Mouse (Mus musculus): Measurements from ENCODE around the gene Zfp217. TPM values are rescaled to one million over a fixed set of nuclear protein-coding genes. Genes with fewer than 3 reads are reported as not detected.

The Zfp217 gene
- polyA plus RNA-seq, 1 experiment from 2014 or later, result 26.7 TPM

- no peak for TF ChIP-seq CTCF (IDR thresholded peaks at IDR 0.05)
- no peaks in the 10 kb centered on the region for H3K27me3 ChIP-seq
- in situ Hi-C loops (cut with MboI; ENCODE audit: low pct_unique_long_range_greater_than_20kb), result no loop called here
- DNase-seq (ENCODE audit: low read depth, low spot score) (no peak), ATAC-seq (no peak)
- POLR2A ChIA-PET, result no interaction called here
- CTCF ChIA-PET, result no interaction called here
These were observed 10.3 kb upstream of the Zfp217 start for GRCm38 (mm10) chr2:170158251-170158650.

DNA sequence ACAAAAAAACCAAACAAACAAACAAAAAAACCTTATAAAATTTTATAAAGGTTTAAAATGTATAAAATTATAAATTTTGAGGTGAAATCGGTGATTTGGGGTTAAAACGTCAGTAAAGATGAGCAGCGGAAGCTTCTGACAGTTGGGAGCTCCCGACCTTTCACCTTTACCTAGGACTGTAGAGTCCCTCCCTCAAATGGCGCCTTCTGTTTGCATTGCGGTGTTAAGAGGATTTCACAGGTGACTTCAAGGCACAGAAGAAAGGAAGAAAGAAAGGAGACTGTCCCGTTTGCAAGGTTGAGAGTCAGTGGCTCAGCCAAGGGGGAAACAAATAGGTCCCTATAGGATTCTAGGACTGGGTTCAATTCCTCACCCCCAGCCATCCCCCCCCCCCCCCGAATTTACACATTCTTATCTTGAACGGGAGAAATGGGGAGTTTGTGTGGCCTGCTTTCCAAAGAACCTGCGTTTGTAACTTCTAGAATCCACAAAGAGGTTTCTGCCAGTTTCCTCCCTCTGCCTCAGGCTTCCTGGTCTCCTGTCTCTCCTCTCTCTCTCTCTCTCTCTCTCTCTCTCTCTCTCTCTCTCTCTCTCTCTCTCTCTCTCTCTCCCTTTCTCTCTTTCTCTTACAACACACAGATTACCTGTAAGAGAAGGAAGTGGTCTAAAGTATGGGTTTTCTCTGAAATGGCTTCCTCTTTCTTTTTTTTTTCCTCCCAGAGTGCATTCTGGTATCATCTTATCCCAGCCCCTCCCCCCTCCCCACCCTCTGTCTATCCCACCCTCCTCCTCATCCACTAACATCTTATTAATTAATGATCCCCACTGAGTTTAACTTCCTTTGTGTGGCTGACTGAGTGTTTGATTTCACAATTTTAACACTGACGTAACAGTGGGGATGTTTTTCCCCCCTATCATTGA, 9.6 kb upstream of the Zfp217 start:
- ATAC-seq, result no peak
- CTCF ChIA-PET, result interaction anchor here (1.5 kb wide), 1 partner anchor 11 kb away, joined by 4 read pairs; no protein-coding TSS in a partner anchor
- in situ Hi-C loops (cut with MboI; ENCODE audit: low pct_unique_long_range_greater_than_20kb), result no loop called here
- TF ChIP-seq CTCF (IDR thresholded peaks at IDR 0.05), result no peak
- no peak for DNase-seq (ENCODE audit: low read depth, low spot score)
- POLR2A ChIA-PET, result no interaction called here
- H3K27me3 ChIP-seq, result no peaks in the 10 kb centered on the region

- ChIA-PET POLR2A (interaction anchor here (0.6 to 1.3 kb wide), 4 partner anchors 16 to 146 kb away, joined by 3 to 5 read pairs (median 4); no protein-coding TSS in a partner anchor), CTCF (interaction anchor here (1.0 to 1.7 kb wide), 4 partner anchors 9 to 186 kb away, joined by 3 to 6 read pairs (median 4); no protein-coding TSS in a partner anchor)
- ATAC-seq, result peak; percentile 78
- no peak for DNase-seq (ENCODE audit: low read depth, low spot score)
- TF ChIP-seq CTCF (IDR thresholded peaks at IDR 0.05), result peak; percentile 64
- no peaks in the 10 kb centered on the region for H3K27me3 ChIP-seq
- in situ Hi-C loops (cut with MboI; ENCODE audit: low pct_unique_long_range_greater_than_20kb), result no loop called here
These were observed 7.3 kb upstream of the Zfp217 start for GRCm38 (mm10) chr2:170155089-170155740.

DNA sequence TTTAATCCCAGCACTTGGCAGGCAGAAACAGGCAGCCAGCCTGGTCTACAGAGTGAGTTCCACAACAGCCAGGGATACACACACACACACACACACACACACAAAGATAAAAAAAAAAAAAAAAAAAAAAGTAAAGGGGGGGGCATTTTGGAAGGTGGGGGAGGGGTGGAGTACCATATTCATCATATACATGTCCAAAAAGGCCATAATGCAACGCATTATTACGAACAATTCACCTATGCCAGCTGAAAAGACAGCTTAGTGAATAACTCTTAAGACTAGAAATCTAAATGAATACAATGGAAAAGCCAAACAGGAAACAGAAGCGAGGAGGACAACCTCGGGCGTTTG, 6.8 kb upstream of the Zfp217 start:
- H3K27me3 ChIP-seq, result no peaks in the 10 kb centered on the region
- ATAC-seq (no peak), DNase-seq (ENCODE audit: low read depth, low spot score) (no peak)
- ChIA-PET CTCF (interaction anchor here (1.0 to 1.7 kb wide), 3 partner anchors 17 to 187 kb away, joined by 3 to 6 read pairs (median 3); no protein-coding TSS in a partner anchor), POLR2A (interaction anchor here (0.7 to 1.3 kb wide), 3 partner anchors 15 to 83 kb away, joined by 3 to 5 read pairs (median 4); no protein-coding TSS in a partner anchor)
- no peak for TF ChIP-seq CTCF (IDR thresholded peaks at IDR 0.05)
- in situ Hi-C loops (cut with MboI; ENCODE audit: low pct_unique_long_range_greater_than_20kb), result no loop called here

GRCm38 (mm10) chr2:170154301-170154721, 6.4 kb upstream of the Zfp217 start:
- ChIA-PET POLR2A (interaction anchor here (1.0 kb wide), 1 partner anchor 15 kb away, joined by 5 read pairs; no protein-coding TSS in a partner anchor), CTCF (interaction anchor here (1.0 to 1.7 kb wide), 3 partner anchors 16 to 187 kb away, joined by 3 to 6 read pairs (median 3); no protein-coding TSS in a partner anchor)
- no peak for ATAC-seq
- no peaks in the 10 kb centered on the region for H3K27me3 ChIP-seq
- DNase-seq (ENCODE audit: low read depth, low spot score), result no peak
- in situ Hi-C loops (cut with MboI; ENCODE audit: low pct_unique_long_range_greater_than_20kb), result no loop called here
- no peak for TF ChIP-seq CTCF (IDR thresholded peaks at IDR 0.05)

- no peak for TF ChIP-seq CTCF (IDR thresholded peaks at IDR 0.05)
- ChIA-PET POLR2A (no interaction called here), CTCF (interaction anchor here (1.2 to 1.7 kb wide), 3 partner anchors 9 to 21 kb away, joined by 3 to 6 read pairs (median 5); no protein-coding TSS in a partner anchor)
- no peaks in the 10 kb centered on the region for H3K27me3 ChIP-seq
- DNase-seq (ENCODE audit: low read depth, low spot score) (no peak), ATAC-seq (no peak)
- in situ Hi-C loops (cut with MboI; ENCODE audit: low pct_unique_long_range_greater_than_20kb), result no loop called here
These were observed 5.7 kb upstream of the Zfp217 start for GRCm38 (mm10) chr2:170153421-170154271.

GRCm38 (mm10) chr2:170152856-170153255, 5.0 kb upstream of the Zfp217 start:
- POLR2A ChIA-PET, result no interaction called here

GRCm38 (mm10) chr2:170152036-170152686, 4.3 kb upstream of the Zfp217 start:
- no peak for TF ChIP-seq CTCF (IDR thresholded peaks at IDR 0.05)
- DNase-seq (ENCODE audit: low read depth, low spot score) (no peak), ATAC-seq (no peak)
- ChIA-PET CTCF (interaction anchor here (1.2 kb wide), 1 partner anchor 10 kb away, joined by 5 read pairs; no protein-coding TSS in a partner anchor), POLR2A (no interaction called here)
- in situ Hi-C loops (cut with MboI; ENCODE audit: low pct_unique_long_range_greater_than_20kb), result no loop called here
- no peaks in the 10 kb centered on the region for H3K27me3 ChIP-seq

More at GRCm38 (mm10) chr2:170152856-170153255, 5.0 kb upstream of the Zfp217 start:
- in situ Hi-C loops (cut with MboI; ENCODE audit: low pct_unique_long_range_greater_than_20kb), result no loop called here
- ATAC-seq (no peak), DNase-seq (ENCODE audit: low read depth, low spot score) (no peak)
- H3K27me3 ChIP-seq, result no peaks in the 10 kb centered on the region
- no peak for TF ChIP-seq CTCF (IDR thresholded peaks at IDR 0.05)
- CTCF ChIA-PET, result interaction anchor here (1.2 kb wide), 1 partner anchor 10 kb away, joined by 5 read pairs; no protein-coding TSS in a partner anchor

DNA sequence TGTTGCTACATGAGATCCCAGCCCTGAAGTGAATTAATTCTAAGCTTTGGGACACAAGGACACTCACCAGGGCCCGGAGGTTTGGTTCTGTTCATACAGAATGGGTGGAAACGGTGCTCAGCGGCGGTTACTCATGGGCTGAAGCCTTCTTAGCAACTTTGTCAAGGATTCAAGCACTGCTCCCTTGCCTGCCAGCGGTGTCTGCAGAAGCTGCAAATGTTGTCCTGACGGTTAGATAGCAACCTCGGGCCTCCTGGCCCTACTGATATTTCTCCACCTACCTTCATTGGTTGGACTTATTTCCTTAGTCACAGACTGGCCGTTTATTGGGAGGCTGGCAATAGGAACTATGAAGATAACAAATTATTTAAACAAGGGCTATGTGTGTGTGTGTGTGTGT, 3.6 kb upstream of the Zfp217 start:
- CTCF ChIA-PET, result interaction anchor here (1.0 kb wide), 1 partner anchor 23 kb away, joined by 3 read pairs; no protein-coding TSS in a partner anchor
- TF ChIP-seq CTCF (IDR thresholded peaks at IDR 0.05), result no peak
- in situ Hi-C loops (cut with MboI; ENCODE audit: low pct_unique_long_range_greater_than_20kb), result no loop called here
- no peaks in the 10 kb centered on the region for H3K27me3 ChIP-seq
- DNase-seq (ENCODE audit: low read depth, low spot score) (no peak), ATAC-seq (no peak)
- POLR2A ChIA-PET, result no interaction called here

Measured in Patski (cell line).